Mouse (Mus musculus): ENCODE results near the gene Eif2ak4.

DNA sequence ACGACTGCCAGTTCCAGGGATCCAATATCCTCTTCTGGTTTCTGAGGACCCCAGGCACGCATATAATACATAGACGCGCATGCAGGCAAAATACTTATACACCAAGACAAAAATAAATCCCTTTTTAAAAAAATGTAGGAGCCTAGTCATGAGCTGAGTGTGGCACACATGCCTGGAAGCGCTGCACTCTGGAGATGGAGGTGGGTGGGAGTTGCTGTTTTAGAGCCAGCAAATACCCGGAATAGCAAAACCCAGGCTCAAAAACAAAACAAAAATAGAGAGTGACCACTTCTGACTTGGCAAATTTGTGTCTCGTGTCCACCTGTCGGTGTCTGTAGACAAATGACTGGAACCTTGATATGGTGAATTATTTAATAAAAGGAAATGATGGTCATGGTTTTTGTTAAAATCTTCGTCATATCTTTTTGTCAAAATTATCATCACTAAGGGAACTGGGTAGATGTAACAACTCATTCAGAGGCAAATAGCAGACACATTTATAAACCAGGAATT lies 96.0 kb downstream of the Eif2ak4 start:
- TF ChIP-seq EP300 (IDR thresholded peaks at IDR 0.05; ENCODE audit: low read depth) (no peak), CTCF (IDR thresholded peaks at IDR 0.05; ENCODE audit: low read depth) (no peak)

All from liver, embryonic 14.5 days (tissue).